In the genomic region with DNA sequence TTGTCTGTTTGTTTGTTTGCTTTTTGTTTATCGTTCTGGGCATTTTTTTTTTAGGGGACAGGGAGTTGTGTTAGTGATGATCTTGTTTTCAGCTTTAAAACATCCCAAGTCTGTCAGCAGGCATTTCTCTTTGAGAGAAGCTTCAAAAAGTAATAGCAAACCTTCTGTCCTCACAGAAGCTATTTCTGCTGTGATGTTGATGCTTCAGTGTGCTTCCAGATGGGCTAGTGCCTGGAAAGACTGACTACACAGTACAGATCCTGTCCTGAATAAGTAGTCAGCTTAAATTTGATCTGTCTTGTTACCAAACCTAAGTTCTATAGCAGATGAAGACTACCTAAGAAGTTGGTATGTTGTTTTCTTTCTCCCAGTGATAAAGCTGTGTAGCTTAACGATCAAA, we compare ENCODE assay signal across 17 mouse cellular contexts.
"Had no signal": no experiment of that assay in that cellular context is flagged by ENCODE, and none has a peak within 500 bp of the region (broad histone marks: within the 10 kb centered on the region; RNA-seq: fewer than 3 reads in every experiment).

No protein-coding gene starts in this region.

- H3K4me2 ChIP-seq: neural tube, embryonic 12.5 days; neural tube, embryonic 13.5 days; neural tube, embryonic 15.5 days; stomach, embryonic 15.5 days had no signal

- H3K27me3 ChIP-seq: neural tube, embryonic 12.5 days; neural tube, embryonic 13.5 days; neural tube, embryonic 15.5 days; stomach, embryonic 15.5 days had no signal

- H3K27ac ChIP-seq: neural tube, embryonic 12.5 days; neural tube, embryonic 13.5 days; neural tube, embryonic 15.5 days; stomach, embryonic 15.5 days; stomach, postnatal 0 days had no signal

- H3K36me3 ChIP-seq: neural tube, embryonic 12.5 days; neural tube, embryonic 13.5 days; neural tube, embryonic 15.5 days; stomach, embryonic 15.5 days had no signal

- H3K9ac ChIP-seq: neural tube, embryonic 12.5 days; neural tube, embryonic 13.5 days; neural tube, embryonic 15.5 days; stomach, embryonic 15.5 days had no signal

- DNase-seq: retina, postnatal 1 day; right cerebral cortex, adult 18-20 months; right cerebral cortex, postnatal 14 days; right cerebral cortex, postnatal 25 days; right cerebral cortex, postnatal 4 days; spleen, adult 18-20 months; thymus, adult 18-20 months; thymus, adult 2 months; thymus, postnatal 14 days; thymus, postnatal 25 days; thymus, postnatal 36 days; thymus, postnatal 4 days had no signal

- H3K9me3 ChIP-seq: neural tube, embryonic 13.5 days; neural tube, embryonic 15.5 days; stomach, embryonic 15.5 days had no signal

- H3K4me3 ChIP-seq: neural tube, embryonic 12.5 days; neural tube, embryonic 13.5 days; neural tube, embryonic 15.5 days; stomach, embryonic 15.5 days had no signal

- H3K4me1 ChIP-seq: neural tube, embryonic 12.5 days; neural tube, embryonic 13.5 days; neural tube, embryonic 15.5 days; stomach, embryonic 15.5 days had no signal
